Mouse (Mus musculus) MEL (cell line): ENCODE measurements around the gene Cenpn. TPM values are rescaled to one million over a fixed set of nuclear protein-coding genes. Genes with fewer than 3 reads are reported as not detected.

Experiments used
- DNase-seq: peaks from one replicate; pipeline ENCODE4 v3.0.0; 2011; ENCODE audit warnings: low read depth, low spot score
- H3K27ac ChIP-seq: 2 replicates; pipeline ENCODE4 v1.5.1; 2012; ENCODE audit warnings: low read depth, mild to moderate bottlenecking, control low read depth, low read length, moderate library complexity; ENCODE audit not compliant: control insufficient read depth
- H3K27me3 ChIP-seq, 2 experiments: fragments of 150-350 bp in 1 of 2; sonication (generic) in 1 of 2; 2 replicates each; pipeline ENCODE4 v1.6.1; 2012; ENCODE audit warnings: low read length in 2 of 2, mild to moderate bottlenecking in 2 of 2, improper control_type of control experiment in 1 of 2, moderate library complexity in 1 of 2; ENCODE audit not compliant: insufficient read depth in 2 of 2, control insufficient read depth in 1 of 2
- H3K36me3 ChIP-seq, 2 experiments: 2 replicates each; pipeline ENCODE4 v1.6.1; 2012 to 2014; ENCODE audit warnings: low read length in 2 of 2, improper control_type of control experiment in 1 of 2, inconsistent platforms in 1 of 2, mild to moderate bottlenecking in 1 of 2; ENCODE audit not compliant: insufficient read depth in 2 of 2, control insufficient read depth in 1 of 2
- H3K4me1 ChIP-seq, 2 experiments: fragments of 150-350 bp in 1 of 2; sonication (generic) in 1 of 2; 2 replicates each; pipeline ENCODE4 v1.6.1; 2012; ENCODE audit warnings: low read length in 2 of 2, improper control_type of control experiment in 1 of 2, mild to moderate bottlenecking in 1 of 2; ENCODE audit not compliant: insufficient read depth in 2 of 2, control insufficient read depth in 1 of 2
- H3K4me3 ChIP-seq, 2 experiments: fragments of 150-350 bp in 1 of 2; sonication (generic) in 1 of 2; 2 replicates each; pipeline ENCODE4 v1.5.1; 2012; ENCODE audit warnings: low read depth in 2 of 2, low read length in 2 of 2, mild to moderate bottlenecking in 2 of 2, moderate library complexity in 2 of 2, control low read depth in 1 of 2, improper control_type of control experiment in 1 of 2; ENCODE audit not compliant: control insufficient read depth in 1 of 2, insufficient read depth in 1 of 2
- H3K79me2 ChIP-seq: 2 replicates; pipeline ENCODE4 v1.6.1; 2012; ENCODE audit warnings: mild to moderate bottlenecking, low read length, moderate library complexity; ENCODE audit not compliant: control insufficient read depth, poor library complexity, insufficient read depth
- H3K9ac ChIP-seq: 2 replicates; pipeline ENCODE4 v1.6.1; 2012; ENCODE audit warnings: low read depth, mild to moderate bottlenecking, control low read depth, low read length, moderate library complexity; ENCODE audit not compliant: control insufficient read depth, poor library complexity, severe bottlenecking
- H3K9me3 ChIP-seq: fragments of 150-350 bp; sonication (generic); replicated peaks from 2 replicates; pipeline ENCODE4 v1.6.1; 2012; ENCODE audit warnings: mild to moderate bottlenecking, low read length, improper control_type of control experiment, moderate library complexity; ENCODE audit not compliant: insufficient read depth
- BHLHE40 ChIP-seq: IDR thresholded peaks from 2 replicates; pipeline ENCODE4 v1.6.1; 2012; ENCODE audit warnings: low read depth, mild to moderate bottlenecking, inconsistent platforms, low read length, improper control_type of control experiment, borderline replicate concordance
- CHD2 ChIP-seq: IDR thresholded peaks from 2 replicates; pipeline ENCODE4 v1.6.1; 2011; ENCODE audit warnings: low read length, improper control_type of control experiment
- CTCF ChIP-seq, 3 experiments: IDR thresholded peaks in 2 of 3; conservative IDR thresholded peaks in 1 of 3; 2 replicates each; pipeline ENCODE4 v1.5.1; 2011 to 2012; ENCODE audit warnings: low read length in 3 of 3, low read depth in 2 of 3, mild to moderate bottlenecking in 2 of 3, improper control_type of control experiment in 1 of 3, inconsistent platforms in 1 of 3, mixed read lengths in 1 of 3, moderate library complexity in 1 of 3; ENCODE audit not compliant: control insufficient read depth in 1 of 3, insufficient read depth in 1 of 3, poor library complexity in 1 of 3, severe bottlenecking in 1 of 3
- E2F4 ChIP-seq: IDR thresholded peaks from 2 replicates; pipeline ENCODE4 v1.6.1; 2011; ENCODE audit warnings: low read depth, low read length, improper control_type of control experiment, borderline replicate concordance
- EP300 ChIP-seq, 2 experiments: IDR thresholded peaks; 2 replicates each; pipeline ENCODE4 v1.6.1; 2011; ENCODE audit warnings: improper control_type of control experiment in 2 of 2, low read length in 2 of 2, low read depth in 1 of 2, mild to moderate bottlenecking in 1 of 2
- ETS1 ChIP-seq: IDR thresholded peaks from 2 replicates; pipeline ENCODE4 v1.6.1; 2012; ENCODE audit warnings: low read depth, mild to moderate bottlenecking, inconsistent platforms, low read length, improper control_type of control experiment, moderate library complexity
- GATA1 ChIP-seq: IDR thresholded peaks from 2 replicates; pipeline ENCODE4 v1.6.1; 2011; ENCODE audit warnings: low read depth, low read length, improper control_type of control experiment
- HCFC1 ChIP-seq: IDR thresholded peaks from 2 replicates; pipeline ENCODE4 v1.6.1; 2012; ENCODE audit warnings: low read depth, mild to moderate bottlenecking, inconsistent platforms, low read length, improper control_type of control experiment, moderate library complexity
- JUND ChIP-seq: IDR thresholded peaks from 2 replicates; pipeline ENCODE4 v1.6.1; 2011; ENCODE audit warnings: low read depth, mild to moderate bottlenecking, improper control_type of control experiment, low read length
- KAT2A ChIP-seq: conservative IDR thresholded peaks from 2 replicates; pipeline ENCODE4 v1.6.1; 2012; ENCODE audit warnings: low read depth, low read length, improper control_type of control experiment, inconsistent platforms
- MAFK ChIP-seq: IDR thresholded peaks from 2 replicates; pipeline ENCODE4 v1.6.1; 2011; ENCODE audit warnings: low read depth, mild to moderate bottlenecking, low read length, improper control_type of control experiment, borderline replicate concordance
- MAZ ChIP-seq: IDR thresholded peaks from 2 replicates; pipeline ENCODE4 v1.6.1; 2012; ENCODE audit warnings: low read depth, mild to moderate bottlenecking, inconsistent platforms, low read length, improper control_type of control experiment
- MXI1 ChIP-seq: IDR thresholded peaks from 2 replicates; pipeline ENCODE4 v1.6.1; 2011; ENCODE audit warnings: mild to moderate bottlenecking, low read depth, low read length, improper control_type of control experiment
- MYC ChIP-seq: IDR thresholded peaks from 2 replicates; pipeline ENCODE4 v1.6.1; 2011; ENCODE audit warnings: low read depth, mild to moderate bottlenecking, low read length, improper control_type of control experiment, moderate library complexity
- NRF1 ChIP-seq: IDR thresholded peaks from 2 replicates; pipeline ENCODE4 v1.6.1; 2014; ENCODE audit warnings: low read depth, mild to moderate bottlenecking, inconsistent platforms, low read length, improper control_type of control experiment, moderate library complexity; ENCODE audit not compliant: poor library complexity, insufficient read depth, severe bottlenecking
- POLR2A ChIP-seq, 2 experiments: IDR thresholded peaks; 2 replicates each; pipeline ENCODE4 v1.6.1; 2011 to 2012; ENCODE audit warnings: low read length in 2 of 2, mild to moderate bottlenecking in 2 of 2, control low read depth in 1 of 2, improper control_type of control experiment in 1 of 2, low read depth in 1 of 2, moderate library complexity in 1 of 2; ENCODE audit not compliant: control insufficient read depth in 1 of 2, insufficient read depth in 1 of 2, poor library complexity in 1 of 2
- POLR2AphosphoS2 ChIP-seq: IDR thresholded peaks from 2 replicates; pipeline ENCODE4 v1.6.1; 2011; ENCODE audit warnings: low read length, improper control_type of control experiment
- POLR2AphosphoS5 ChIP-seq: IDR thresholded peaks from 2 replicates; pipeline ENCODE4 v1.6.1; 2012; ENCODE audit warnings: low read depth, borderline replicate concordance, mild to moderate bottlenecking, inconsistent platforms, low read length, moderate library complexity, mixed read lengths
- TAL1 ChIP-seq: IDR thresholded peaks from 2 replicates; pipeline ENCODE4 v1.6.1; 2012; ENCODE audit warnings: mild to moderate bottlenecking, inconsistent platforms, low read length, moderate library complexity, mixed read lengths
- TBP ChIP-seq: IDR thresholded peaks from 2 replicates; pipeline ENCODE4 v1.8.0; 2011; ENCODE audit warnings: low read depth, low read length, improper control_type of control experiment
- TCF12 ChIP-seq: IDR thresholded peaks from 2 replicates; pipeline ENCODE4 v1.6.1; 2014; ENCODE audit warnings: low read depth, mild to moderate bottlenecking, inconsistent platforms, low read length, improper control_type of control experiment, moderate library complexity
- UBTF ChIP-seq: IDR thresholded peaks from 2 replicates; pipeline ENCODE4 v1.6.1; 2012; ENCODE audit warnings: low read depth, mild to moderate bottlenecking, inconsistent platforms, low read length, improper control_type of control experiment, moderate library complexity, borderline replicate concordance; ENCODE audit not compliant: insufficient read depth
- USF1 ChIP-seq: IDR thresholded peaks from 2 replicates; pipeline ENCODE4 v1.6.1; 2014; ENCODE audit warnings: low read depth, mild to moderate bottlenecking, inconsistent platforms, low read length, improper control_type of control experiment, moderate library complexity
- USF2 ChIP-seq, 2 experiments: IDR thresholded peaks; 2 replicates each; pipeline ENCODE4 v1.6.1; 2011 to 2012; ENCODE audit warnings: improper control_type of control experiment in 2 of 2, low read length in 2 of 2, borderline replicate concordance in 1 of 2, inconsistent platforms in 1 of 2, low read depth in 1 of 2, mild to moderate bottlenecking in 1 of 2; ENCODE audit not compliant: insufficient read depth in 1 of 2
- ZC3H11A ChIP-seq: IDR thresholded peaks from 2 replicates; pipeline ENCODE4 v1.6.1; 2012; ENCODE audit warnings: low read depth, mild to moderate bottlenecking, inconsistent platforms, low read length, improper control_type of control experiment
- ZKSCAN1 ChIP-seq: IDR thresholded peaks from 2 replicates; pipeline ENCODE4 v1.6.1; 2012; ENCODE audit warnings: low read depth, mild to moderate bottlenecking, inconsistent platforms, low read length, improper control_type of control experiment, moderate library complexity
- polyA plus RNA-seq, 2 experiments: library from polyadenylated mRNA; stranded (reverse) in 1 of 2; unstranded in 1 of 2; fragments of >175 nt in 1 of 2; fragments of >200 nt in 1 of 2; gene quantifications; 2 replicates each; pipeline versions ENCODE4 v1.2.1 to v1.2.4; 2012; ENCODE audit warnings: low replicate concordance in 2 of 2, low read depth in 1 of 2; ENCODE audit not compliant: insufficient read length in 2 of 2, insufficient read depth in 1 of 2, missing spikeins in 1 of 2
- total RNA-seq: library from RNA; depleted of rRNA; stranded (reverse); fragments of 300-350 nt; gene quantifications from 2 replicates; pipeline ENCODE4 v1.2.3, GENCODE M21; 2012

The Cenpn gene
- total and polyA plus RNA-seq, 3 experiments: 41.8 to 59.5 TPM; not detected in 1

- peak; percentile 79 for DNase-seq
- no peaks in the 10 kb centered on the region for H3K9me3 ChIP-seq
- no peak for TF ChIP-seq MAZ
- TF ChIP-seq NRF1: no peak
- TF ChIP-seq GATA1: peak; percentile 61
- TF ChIP-seq TAL1: no peak
- no peak; a peak in 1 of 4 replicates for TF ChIP-seq POLR2A (IDR thresholded peaks at IDR 0.05; ENCODE audit: control insufficient read depth in 1 of 2, insufficient read depth in 1 of 2, low read depth in 1 of 2, low read length in 2 of 2, poor library complexity in 1 of 2)
- no peak for TF ChIP-seq KAT2A
- no peak for TF ChIP-seq CTCF (IDR thresholded peaks at IDR 0.05 in 2 of 3, conservative IDR thresholded peaks at IDR 0.05 in 1 of 3; ENCODE audit: control insufficient read depth in 1 of 3, insufficient read depth in 1 of 3, low read depth in 2 of 3, low read length in 3 of 3, poor library complexity in 1 of 3, severe bottlenecking in 1 of 3)
- TF ChIP-seq TBP: peak; percentile 9; the same call in 1 of the 2 replicates
- peak; percentile 25; the same call in 1 of the 2 replicates for TF ChIP-seq CHD2
- TF ChIP-seq MYC: no peak
- no peak for TF ChIP-seq EP300 (IDR thresholded peaks at IDR 0.05; ENCODE audit: low read depth in 1 of 2, low read length in 2 of 2)
- 0 out of 2 replicates have a peak, but pooled peaks have one; percentile 8 for TF ChIP-seq POLR2AphosphoS2
- TF ChIP-seq ETS1: peak; percentile 74
- 0 out of 2 replicates have a peak, but pooled peaks have one; percentile 5 for TF ChIP-seq USF1
- no peak for TF ChIP-seq E2F4
- TF ChIP-seq, all 39 proteins: peak for 6
- H3K4me3 ChIP-seq: peak overlapping the region; percentile 32 to 59
- peaks cover 19% of the 10 kb centered on the region for H3K79me2 ChIP-seq
- peaks cover 0 to 22% of the 10 kb centered on the region in 2 experiments; a peak in 3 of 4 replicates for H3K36me3 ChIP-seq
- no peaks in the 10 kb centered on the region for H3K27me3 ChIP-seq
- peaks cover 1 to 26% of the 10 kb centered on the region in 2 experiments for H3K4me1 ChIP-seq
- peak overlapping the region; percentile 45 for H3K27ac ChIP-seq
- H3K9ac ChIP-seq: peak overlapping the region; percentile 52
These were observed 20.9 kb downstream of the Cenpn start for GRCm38 (mm10) chr8:116942284-116943058.

- Histone ChIP-seq H3K79me2 (peaks cover 24% of the 10 kb centered on the region), H3K4me1 (peaks cover 2 to 33% of the 10 kb centered on the region in 2 experiments), H3K9ac (peak within 1 kb of the TSS; percentile 84), H3K4me3 (peak within 1 kb of the TSS; percentile 90 to 91), H3K36me3 (peaks cover 0 to 29% of the 10 kb centered on the region in 2 experiments; a peak in 2 of 4 replicates), H3K27me3 (no peaks in the 10 kb centered on the region), H3K27ac (peak within 1 kb of the TSS; percentile 45), H3K9me3 (no peaks in the 10 kb centered on the region)
- DNase-seq: peak; percentile 88
- TF ChIP-seq HCFC1: peak; percentile 70
- no peak for TF ChIP-seq ZC3H11A
- peak; percentile 94 for TF ChIP-seq MXI1
- TF ChIP-seq GATA1: no peak
- no peak for TF ChIP-seq USF2 (IDR thresholded peaks at IDR 0.05; ENCODE audit: borderline replicate concordance in 1 of 2, insufficient read depth in 1 of 2, low read depth in 1 of 2, low read length in 2 of 2)
- no peak for TF ChIP-seq POLR2AphosphoS5
- no peak for TF ChIP-seq ZKSCAN1
- TF ChIP-seq BHLHE40: no peak
- TF ChIP-seq CTCF (IDR thresholded peaks at IDR 0.05 in 2 of 3, conservative IDR thresholded peaks at IDR 0.05 in 1 of 3; ENCODE audit: control insufficient read depth in 1 of 3, insufficient read depth in 1 of 3, low read depth in 2 of 3, low read length in 3 of 3, poor library complexity in 1 of 3, severe bottlenecking in 1 of 3): peak; percentile 38 to 83 (median 71)
- TF ChIP-seq CHD2: no peak
- no peak for TF ChIP-seq UBTF
- TF ChIP-seq KAT2A: no peak
- peak; percentile 95 for TF ChIP-seq MYC
- peak; percentile 38; the same call in 1 of the 2 replicates for TF ChIP-seq TBP
- TF ChIP-seq JUND: no peak
- peak; percentile 59; the same call in 1 of the 2 replicates for TF ChIP-seq MAZ
- TF ChIP-seq MAFK: no peak
- no peak for TF ChIP-seq E2F4
- TF ChIP-seq POLR2A (IDR thresholded peaks at IDR 0.05; ENCODE audit: control insufficient read depth in 1 of 2, insufficient read depth in 1 of 2, low read depth in 1 of 2, low read length in 2 of 2, poor library complexity in 1 of 2): peak; percentile 73 to 90
- TF ChIP-seq TAL1: no peak
- no peak for TF ChIP-seq EP300 (IDR thresholded peaks at IDR 0.05; ENCODE audit: low read depth in 1 of 2, low read length in 2 of 2)
- peak; percentile 29; the same call in 1 of the 2 replicates for TF ChIP-seq TCF12
These were observed 21.6 kb downstream of the Cenpn start, which contains the start of gene Atmin for GRCm38 (mm10) chr8:116943161-116943554. Atmin (plus strand) TSS chr8:116943393.
